Mouse (Mus musculus) G1E (cell line): Measurements from ENCODE around the gene Mrpl21.

Source experiments
- CTCF ChIP-seq: IDR thresholded peaks from 2 replicates; pipeline ENCODE4 v1.5.1; 2012; ENCODE audit warnings: low read depth, low read length, inconsistent platforms, mixed read lengths
- GATA1 ChIP-seq: IDR thresholded peaks from 2 replicates; pipeline ENCODE4 v1.6.1; 2012; ENCODE audit warnings: borderline replicate concordance, low read length, inconsistent platforms, mixed read lengths
- TAL1 ChIP-seq: conservative IDR thresholded peaks from 2 replicates; pipeline ENCODE4 v1.6.1; 2012; ENCODE audit warnings: low read depth, low read length, inconsistent platforms, mixed read lengths

DNA sequence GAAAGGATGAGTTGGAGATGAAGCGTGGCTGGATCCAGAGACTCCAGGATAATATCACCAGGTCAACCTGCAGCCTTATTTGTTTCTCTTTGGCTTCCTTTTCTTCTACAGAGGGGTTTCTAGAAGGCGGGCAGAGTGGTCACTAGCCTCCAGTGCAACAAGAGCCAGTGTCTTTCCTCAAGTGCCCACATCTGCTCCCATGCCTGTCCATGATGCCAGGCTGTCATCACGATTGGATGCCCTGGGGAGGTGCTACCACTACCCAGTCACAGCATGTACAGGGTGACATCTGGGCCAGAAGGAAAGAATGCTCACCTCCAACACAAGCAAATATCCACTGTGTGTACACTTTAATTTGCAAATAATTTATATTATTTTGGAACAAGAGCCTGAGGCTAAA lies 22.1 kb upstream of the Mrpl21 start:
- no peak for TF ChIP-seq CTCF
- no peak for TF ChIP-seq GATA1
- no peak for TF ChIP-seq TAL1
